Mouse (Mus musculus) spleen, adult 10 weeks (tissue): Measurements from ENCODE around the gene Rrh. TPM values are rescaled to one million over a fixed set of nuclear protein-coding genes. Genes with fewer than 3 reads are reported as not detected.

Source experiments
- polyA plus RNA-seq: library from polyadenylated mRNA; stranded (reverse); fragments of 350-450 nt; fragmentation: Illumina TruSeq; extraction: RNeasy Lipid Tissue Mini Kit (QIAGEN cat#74804); gene quantifications from one replicate; pipeline ENCODE4 v1.2.3, GENCODE M21; 2015; ENCODE audit warnings: low replicate concordance; ENCODE audit not compliant: insufficient read depth

Gene Rrh
- 0.22 TPM for polyA plus RNA-seq

GRCm38 (mm10) chr3:129822206-129822775, at the start of gene Rrh:
Gene Rrh (minus strand): TSS chr3:129822587.

DNA sequence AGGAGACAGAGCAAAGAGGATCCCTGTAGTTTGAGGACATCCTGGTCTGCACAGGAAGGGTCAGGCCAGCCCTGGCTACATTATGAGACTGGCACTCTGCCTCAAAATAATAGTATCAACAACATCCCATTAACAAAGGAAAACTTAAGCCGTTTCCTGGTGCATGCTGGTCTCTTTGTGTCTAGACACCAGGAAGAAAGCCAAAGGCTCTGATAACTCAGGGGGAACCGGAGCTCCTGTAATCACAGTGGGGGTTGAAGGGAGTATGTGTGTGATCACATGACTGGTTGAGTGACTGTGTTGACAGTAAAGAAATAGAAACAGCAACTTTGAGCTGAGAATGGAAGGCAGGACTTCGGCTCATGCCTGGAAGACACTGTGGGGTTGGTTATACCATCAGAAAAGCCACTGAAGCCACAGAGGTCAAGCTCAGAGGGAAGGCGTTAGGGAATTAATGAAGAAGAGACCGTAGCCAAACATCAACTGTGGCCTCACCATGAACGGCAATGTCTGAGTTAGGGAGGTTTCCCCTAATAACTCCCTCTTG, 13.1 kb upstream of the Rrh start, which contains the start of gene Cfi:
Cfi (plus strand) TSS at position 497 of the 547 bp plus-strand sequence.

DNA sequence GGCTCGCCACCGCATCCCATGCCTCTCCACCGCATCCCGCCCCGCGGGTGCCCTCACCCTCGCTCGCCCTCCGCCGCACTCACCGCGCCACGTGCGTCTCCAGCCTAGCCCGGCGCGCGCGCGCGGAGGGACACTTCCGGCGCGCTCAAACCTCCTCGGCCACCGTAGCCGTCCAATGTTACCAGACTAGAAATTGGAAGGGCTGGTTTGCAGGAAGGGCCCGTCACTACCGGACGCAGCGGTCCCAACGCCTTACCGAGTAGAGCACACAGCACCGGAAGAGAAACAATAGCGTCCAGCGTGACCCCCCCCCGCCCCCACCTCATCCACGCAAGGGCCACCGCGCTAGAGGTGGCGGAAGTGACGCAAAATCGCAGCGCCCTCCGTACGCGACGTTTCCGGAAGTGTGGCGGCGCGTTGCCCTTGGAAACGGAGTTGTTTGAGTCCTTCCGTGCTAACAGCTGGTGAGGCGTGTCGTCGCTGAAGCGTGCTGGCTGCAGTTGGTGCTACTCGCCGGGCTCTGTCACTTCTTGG, 8.7 kb upstream of the Rrh start, which contains the start of gene Gar1:
Gar1 (minus strand) TSS at position 362 of the 534 bp plus-strand sequence.

GRCm38 (mm10) chr3:129803765-129804164, 18.6 kb downstream of the Rrh start, which contains the start of gene Lrit3:
Gene Lrit3 (minus strand): TSS chr3:129804030.

GRCm38 (mm10) chr3:129754650-129755604, 67.5 kb downstream of the Rrh start, which contains the start of gene Egf:
Gene Egf (minus strand): TSS chr3:129755316.

Other genes with a start within 250 kb of the Rrh start
- gene Egf, start 67.3 kb downstream of the Rrh start, polyA plus RNA-seq, result 1.7 TPM
- gene Lrit3, start 18.6 kb downstream of the Rrh start, polyA plus RNA-seq, result not detected
- gene Gar1, start 8.8 kb upstream of the Rrh start, polyA plus RNA-seq, result 75.7 TPM
- gene Cfi, start 13.3 kb upstream of the Rrh start, polyA plus RNA-seq, result 0.11 TPM
- 12.0 TPM for gene Pla2g12a, start 56.0 kb upstream of the Rrh start, polyA plus RNA-seq
- 33.1 TPM for gene Casp6, start 78.8 kb upstream of the Rrh start, polyA plus RNA-seq
- 7.7 TPM for gene Mcub, start 147.6 kb upstream of the Rrh start, polyA plus RNA-seq
- gene Sec24b, start 239.0 kb upstream of the Rrh start, polyA plus RNA-seq, result 69.5 TPM